Mouse (Mus musculus) lung, embryonic 14.5 days (tissue): ENCODE results near the gene Ufc1. TPM values are rescaled to one million over a fixed set of nuclear protein-coding genes. Genes with fewer than 3 reads are reported as not detected.
"Not testable (repeated sequence)": the region's sequence is repeated elsewhere in the genome, so short reads cannot be mapped to it uniquely, and the experiment has no call there.

ENCODE experiments used
- ATAC-seq: fragments of 200-750 bp; cut with Nextera tagmentation; 2 replicates; pipeline ENCODE4 v1.8.0; 2017; ENCODE audit warnings: mild to moderate bottlenecking, moderate TSS enrichment, moderate library complexity; ENCODE audit not compliant: insufficient read depth
- DNase-seq: peaks from one replicate; pipeline ENCODE4 v3.0.0-alpha.2; 2015
- H3K27ac ChIP-seq: fragments of 300-500 bp; sonication (generic); 2 replicates; pipeline ENCODE4 v1.5.1; 2014; ENCODE audit warnings: low read depth, mild to moderate bottlenecking, moderate library complexity
- H3K27me3 ChIP-seq: fragments of 300-500 bp; sonication (generic); 2 replicates; pipeline ENCODE4 v1.6.1; 2014; ENCODE audit warnings: low read length, control low read depth; ENCODE audit not compliant: insufficient read depth
- H3K36me3 ChIP-seq: fragments of 300-500 bp; sonication (generic); 2 replicates; pipeline ENCODE4 v1.6.1; 2014; ENCODE audit warnings: control low read depth; ENCODE audit not compliant: insufficient read depth
- H3K4me1 ChIP-seq: fragments of 300-500 bp; sonication (generic); 2 replicates; pipeline ENCODE4 v1.6.1; 2014; ENCODE audit warnings: antibody characterized with exemption, control low read depth; ENCODE audit not compliant: insufficient read depth
- H3K4me2 ChIP-seq: fragments of 300-500 bp; sonication (generic); 2 replicates; pipeline ENCODE4 v1.6.1; 2014; ENCODE audit warnings: mild to moderate bottlenecking
- H3K4me3 ChIP-seq: fragments of 300-500 bp; sonication (generic); 2 replicates; pipeline ENCODE4 v1.5.1; 2014; ENCODE audit warnings: low read depth, low read length
- H3K9ac ChIP-seq: fragments of 300-500 bp; sonication (generic); 2 replicates; pipeline ENCODE4 v1.6.1; 2014
- H3K9me3 ChIP-seq: fragments of 300-500 bp; sonication (generic); 2 replicates; pipeline ENCODE4 v1.6.1; 2016; ENCODE audit warnings: low read depth, low read length, control low read depth
- CTCF ChIP-seq: IDR thresholded peaks from 2 replicates; pipeline ENCODE4 v1.5.1; 2016; ENCODE audit warnings: antibody characterized with exemption, low read depth
- WGBS: fragments of 180-500 bp; shearing (Covaris S2); extraction: QIAGEN DNeasy Blood & Tissue Kit; methylation state at CpG from one replicate; pipeline ENCODE4 v1.1.7; 2014; 5-methylcytosine and 5-hydroxymethylcytosine counted together
- polyA plus RNA-seq: library from polyadenylated mRNA; unstranded; fragments of >200 nt; fragmentation: Nextera tagmentation; extraction: Ambion mirVana; gene quantifications from 2 replicates; pipeline ENCODE4 v1.2.1, GENCODE M21; 2014

Gene Ufc1
- polyA plus RNA-seq, 1 experiment from 2014 or later, result 108 TPM

DNA sequence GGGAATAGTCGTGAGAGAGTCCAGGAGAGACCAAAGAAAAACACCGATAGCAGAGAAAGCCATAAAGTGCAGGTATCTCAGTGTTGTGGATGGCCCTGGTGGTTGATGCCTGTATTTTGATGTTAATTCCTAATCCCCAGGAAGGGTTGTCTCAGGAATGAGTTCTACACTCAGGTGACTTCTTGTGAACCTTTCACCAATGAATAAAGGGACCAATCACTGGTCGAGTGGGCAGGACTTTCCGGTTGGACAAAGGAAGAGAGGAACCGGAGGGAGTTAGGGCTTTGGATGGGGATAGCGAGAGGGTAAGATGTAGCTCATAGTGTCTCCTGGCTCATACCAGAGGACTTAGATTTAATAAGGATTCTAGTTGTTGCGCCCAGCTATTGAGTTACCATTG is 24.9 kb upstream of the Ufc1 start:
- Histone ChIP-seq H3K4me1 (no peaks in the 10 kb centered on the region), H3K9ac (no peak overlapping the region)

DNA sequence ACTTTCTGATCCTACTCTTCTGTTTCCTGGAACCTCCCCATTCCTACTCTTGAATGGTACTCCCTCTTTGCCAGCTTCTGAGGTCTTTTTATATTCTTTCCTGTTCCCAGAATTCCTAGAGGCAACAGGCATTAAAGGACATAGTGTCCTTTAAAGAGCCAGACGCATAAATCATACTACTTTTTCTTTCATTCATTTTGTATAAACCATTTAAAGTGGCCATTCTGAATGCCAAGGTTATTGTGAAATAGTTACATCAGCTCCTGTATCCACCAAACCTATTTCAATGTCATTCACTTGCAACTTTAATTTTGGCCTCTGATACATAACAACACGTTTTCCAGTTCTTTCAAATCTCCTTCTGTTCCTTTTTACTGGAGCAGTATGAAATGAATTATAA is 14.5 kb upstream of the Ufc1 start:
- no peak overlapping the region for H3K27ac ChIP-seq
- no peak overlapping the region for H3K4me3 ChIP-seq
- TF ChIP-seq CTCF, result no peak
- DNase-seq (no peak), ATAC-seq (no peak)
- H3K9me3 ChIP-seq, result no peaks in the 10 kb centered on the region
- no peaks in the 10 kb centered on the region for H3K4me1 ChIP-seq
- no peaks in the 10 kb centered on the region for H3K27me3 ChIP-seq
- H3K9ac ChIP-seq, result no peak overlapping the region
- H3K36me3 ChIP-seq, result no peaks in the 10 kb centered on the region
- H3K4me2 ChIP-seq, result no peak overlapping the region
- WGBS, result 53% methylated on average over 2 of the region's 2 CpGs

More for the DNA sequence above, 24.9 kb upstream of the Ufc1 start:
- H3K36me3 ChIP-seq, result 0 out of 2 replicates have a peak, but pooled peaks cover 1% of the 10 kb centered on the region
- no peaks in the 10 kb centered on the region for H3K9me3 ChIP-seq
- ATAC-seq (no peak), DNase-seq (no peak)
- peak overlapping the region; percentile 29; the same call in 1 of the 2 replicates for H3K4me2 ChIP-seq
- no peak for TF ChIP-seq CTCF
- H3K27me3 ChIP-seq, result no peaks in the 10 kb centered on the region
- H3K4me3 ChIP-seq, result no peak overlapping the region
- 19% methylated on average over 7 of the region's 7 CpGs for WGBS
- no peak overlapping the region for H3K27ac ChIP-seq

DNA sequence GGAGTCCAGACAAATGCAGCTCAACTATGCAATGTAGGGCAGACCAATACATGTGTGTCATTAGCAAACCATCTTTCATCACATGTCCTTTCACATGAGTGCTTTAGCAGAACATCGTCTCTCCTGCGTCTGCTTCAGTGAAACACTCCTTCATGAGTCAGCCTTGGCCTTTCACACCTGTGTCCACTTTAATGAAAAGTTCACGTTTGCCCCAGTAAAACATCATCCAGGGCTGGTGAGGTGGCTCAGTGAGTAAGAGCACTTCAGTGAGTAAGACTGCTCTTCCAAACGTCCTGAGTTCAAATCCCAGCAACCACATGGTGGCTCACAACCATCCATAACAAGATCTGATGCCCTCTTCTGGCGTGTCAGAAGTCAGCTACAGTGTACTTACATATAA is 11.3 kb upstream of the Ufc1 start:
- ATAC-seq, H3K9me3 ChIP-seq, H3K4me2 ChIP-seq, H3K4me3 ChIP-seq, H3K36me3 ChIP-seq, H3K27ac ChIP-seq, H3K9ac ChIP-seq, H3K4me1 ChIP-seq, DNase-seq, H3K27me3 ChIP-seq: not testable (repeated sequence)
- 60% methylated on average over 5 of the region's 5 CpGs for WGBS

DNA sequence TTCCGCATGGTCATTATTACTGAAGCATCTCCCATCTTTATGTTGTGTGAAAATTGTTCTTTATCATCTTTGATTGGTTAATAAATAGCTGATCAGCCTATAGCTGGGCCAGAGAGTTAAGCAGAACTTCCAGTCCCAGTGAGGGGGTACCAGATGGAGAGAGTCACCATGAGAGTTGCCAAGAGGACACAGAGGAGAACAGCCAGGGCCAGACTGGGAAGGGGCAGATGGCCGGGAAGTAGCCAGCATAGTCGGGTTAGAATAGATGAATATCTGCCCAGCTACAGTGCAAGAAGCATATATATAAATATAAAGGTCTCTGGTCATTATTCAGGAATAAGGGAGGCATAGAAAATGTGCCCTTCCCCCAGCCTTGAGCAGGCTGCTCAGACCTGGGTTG is 3.4 kb upstream of the Ufc1 start:
- no peak for TF ChIP-seq CTCF
- Histone ChIP-seq H3K9ac (no peak overlapping the region), H3K36me3 (no peaks in the 10 kb centered on the region), H3K4me1 (peaks cover 4% of the 10 kb centered on the region; the same call in 1 of the 2 replicates), H3K27me3 (peaks cover 8% of the 10 kb centered on the region; the same call in 1 of the 2 replicates), H3K9me3 (no peaks in the 10 kb centered on the region), H3K4me3 (no peak overlapping the region), H3K27ac (no peak overlapping the region), H3K4me2 (no peak overlapping the region)
- DNase-seq, result no peak
- WGBS, result 45% methylated on average over 3 of the region's 3 CpGs
- no peak for ATAC-seq

DNA sequence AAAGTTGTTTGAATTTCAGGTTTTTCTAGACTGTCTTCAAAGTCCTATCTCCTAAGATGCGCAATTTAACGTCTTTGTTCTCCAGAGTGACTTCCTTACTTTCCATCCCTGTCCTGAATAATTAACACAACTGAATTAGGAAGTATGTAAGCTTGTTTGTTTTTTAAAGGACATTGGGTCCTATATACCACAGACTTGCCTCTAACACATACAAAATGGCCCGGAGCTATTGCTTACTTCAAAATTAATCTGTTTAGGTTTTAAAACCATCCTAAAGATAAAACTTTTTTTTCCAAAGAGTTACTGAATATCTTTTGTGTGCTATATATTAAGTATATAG is 209 bp upstream of the Ufc1 start:
- peak overlapping the region; percentile 86 for H3K9ac ChIP-seq
- peak overlapping the region; percentile 98 for H3K27ac ChIP-seq
- DNase-seq (no peak), ATAC-seq (0 out of 2 replicates have a peak, but pooled peaks have one; percentile 13)
- H3K4me3 ChIP-seq, result peak overlapping the region; percentile 64
- H3K4me2 ChIP-seq, result peak overlapping the region; percentile 89
- H3K27me3 ChIP-seq, result peaks cover 8% of the 10 kb centered on the region; the same call in 1 of the 2 replicates
- no peak for TF ChIP-seq CTCF
- peaks cover 1% of the 10 kb centered on the region for H3K36me3 ChIP-seq
- H3K9me3 ChIP-seq, result no peaks in the 10 kb centered on the region
- 12% methylated on average over 3 of the region's 3 CpGs for WGBS
- peaks cover 4% of the 10 kb centered on the region; the same call in 1 of the 2 replicates for H3K4me1 ChIP-seq

DNA sequence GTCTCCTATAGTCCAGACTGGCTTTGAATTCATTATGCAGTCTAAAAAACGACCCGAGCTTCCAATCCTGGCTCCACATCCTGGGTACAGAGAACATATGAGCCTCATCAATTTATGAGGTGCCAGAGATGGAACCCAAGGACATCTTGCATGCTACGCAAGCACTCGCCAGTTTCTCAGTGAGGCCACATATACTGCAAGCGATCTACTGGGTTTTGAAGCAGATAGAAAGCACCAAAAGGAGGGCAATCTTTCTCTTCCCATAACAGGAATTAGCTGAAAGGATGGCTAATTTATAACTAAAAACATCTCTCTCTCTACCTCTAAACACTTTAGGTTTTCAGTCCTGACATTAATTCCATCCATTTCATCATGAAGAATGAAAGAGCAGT is 922 bp downstream of the Ufc1 start:
- Histone ChIP-seq H3K36me3 (peaks cover 13% of the 10 kb centered on the region), H3K9me3 (no peaks in the 10 kb centered on the region), H3K9ac (peak overlapping the region; percentile 86), H3K4me1 (peaks cover 4% of the 10 kb centered on the region; the same call in 1 of the 2 replicates), H3K27ac (peak overlapping the region; percentile 98), H3K4me2 (peak overlapping the region; percentile 89), H3K27me3 (peaks cover 8% of the 10 kb centered on the region; the same call in 1 of the 2 replicates), H3K4me3 (peak overlapping the region; percentile 64)
- no peak for TF ChIP-seq CTCF
- ATAC-seq (no peak), DNase-seq (peak; percentile 50)
- 27% methylated on average over 5 of the region's 5 CpGs for WGBS

DNA sequence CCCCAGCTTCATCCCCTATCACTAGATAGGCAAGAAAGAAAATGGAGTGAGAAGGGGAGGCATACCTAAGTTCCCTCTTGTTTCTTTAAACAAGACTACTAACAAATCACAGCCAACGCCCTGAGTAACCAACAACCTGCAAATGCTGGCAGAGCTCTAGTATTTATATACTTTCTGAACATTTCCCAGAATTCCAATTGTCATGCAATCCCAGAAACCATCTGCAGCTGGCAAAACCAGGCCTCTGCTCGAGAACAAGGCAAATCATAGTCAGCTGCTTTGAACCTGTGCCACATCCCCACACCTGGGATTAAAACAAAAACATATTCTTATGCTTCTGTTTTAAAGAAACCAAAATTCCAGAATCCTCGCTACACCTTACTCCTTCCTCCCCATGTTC is 1.5 kb downstream of the Ufc1 start:
- DNase-seq (no peak), ATAC-seq (no peak)
- Histone ChIP-seq H3K27me3 (peaks cover 8% of the 10 kb centered on the region; the same call in 1 of the 2 replicates), H3K4me1 (peaks cover 4% of the 10 kb centered on the region; the same call in 1 of the 2 replicates), H3K4me3 (peak overlapping the region; percentile 64; the same call in 1 of the 2 replicates), H3K27ac (no peak overlapping the region), H3K36me3 (peaks cover 18% of the 10 kb centered on the region), H3K4me2 (peak overlapping the region; percentile 89), H3K9me3 (no peaks in the 10 kb centered on the region), H3K9ac (peak overlapping the region; percentile 86; the same call in 1 of the 2 replicates)
- 80% methylated on average over 3 of the region's 3 CpGs for WGBS
- TF ChIP-seq CTCF, result no peak
